Mouse (Mus musculus): Measurements from ENCODE around the gene Telo2.
"Not testable (repeated sequence)": the region's sequence is repeated elsewhere in the genome, so short reads cannot be mapped to it uniquely, and the experiment has no call there.

Telo2 gene

GRCm38 (mm10) chr17:25115664-25116432 lies at the start of gene Telo2:
TSS of gene Telo2 (minus strand) at chr17:25115967.
- peak; percentile 86 to 88 for DNase-seq (ENCODE audit: low spot score in 2 of 2)

GRCm38 (mm10) chr17:25164770-25165169 lies 49.0 kb upstream of the Telo2 start:
- DNase-seq (ENCODE audit: low spot score in 2 of 2) = no peak

DNA sequence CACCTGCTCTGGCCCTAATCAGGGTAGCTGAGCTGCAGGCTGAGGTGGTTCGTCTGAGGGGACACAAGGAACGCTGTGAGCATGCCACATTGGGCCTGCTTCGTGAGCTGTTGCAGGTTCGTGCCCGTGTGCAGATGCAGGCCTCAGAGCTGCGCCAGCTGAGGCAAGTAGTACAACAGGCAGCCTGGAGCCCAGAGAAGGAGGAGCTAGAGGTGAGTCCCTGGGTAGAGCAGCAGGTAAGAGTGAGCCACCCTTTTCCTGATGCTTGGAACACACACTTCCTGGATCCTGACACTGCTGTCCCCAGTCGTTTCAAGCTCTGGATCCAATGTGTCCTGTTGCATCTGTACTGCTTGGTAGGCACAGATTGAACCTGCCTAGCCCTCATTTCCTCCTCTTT lies 47.6 kb upstream of the Telo2 start:
- no peak for DNase-seq (ENCODE audit: low spot score in 2 of 2)

DNA sequence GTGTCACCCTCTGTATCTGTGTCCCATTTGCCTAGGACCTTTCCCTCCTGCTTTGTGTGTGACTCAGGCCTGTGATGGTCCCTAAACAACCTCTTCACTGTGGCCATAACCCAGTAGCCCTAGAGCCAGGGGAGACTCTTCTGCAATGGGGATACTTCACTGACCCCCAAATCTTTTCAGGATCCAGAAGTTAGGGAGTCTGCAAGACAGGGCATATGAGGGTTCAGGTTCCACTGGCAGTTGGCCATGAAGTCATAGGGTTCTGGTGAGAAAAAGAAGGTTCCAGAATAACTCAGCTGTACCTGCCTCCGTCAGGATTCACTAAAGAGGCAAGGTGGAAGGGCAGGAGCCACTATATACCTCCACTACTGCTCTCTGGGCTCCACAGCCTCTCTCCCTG lies 46.4 kb upstream of the Telo2 start, which contains the start of gene Ccdc154:
Gene Ccdc154 (plus strand): TSS at position 301 of the 400 bp plus-strand sequence.
- no peak for DNase-seq (ENCODE audit: low spot score in 2 of 2)

DNA sequence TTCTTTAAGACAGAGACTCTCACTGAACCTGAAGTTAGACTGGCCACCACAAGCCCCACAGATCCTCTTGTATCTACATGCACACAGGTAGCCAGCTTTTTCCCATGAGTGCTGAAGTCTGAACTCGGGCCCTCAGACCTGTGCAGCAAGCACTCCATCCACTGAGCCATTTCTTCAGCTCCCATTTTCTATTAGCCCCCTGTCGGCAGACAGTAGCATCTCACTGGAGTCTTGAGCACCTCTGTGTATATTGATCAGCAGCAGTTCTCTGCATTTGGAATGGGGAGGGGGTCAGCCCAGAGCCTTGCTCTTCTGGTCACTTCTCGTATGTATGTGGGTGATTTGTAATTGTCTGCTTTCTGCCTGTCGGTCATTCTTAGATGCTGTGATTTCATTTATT lies 24.2 kb upstream of the Telo2 start:
- DNase-seq (ENCODE audit: low spot score in 2 of 2) = no peak

DNA sequence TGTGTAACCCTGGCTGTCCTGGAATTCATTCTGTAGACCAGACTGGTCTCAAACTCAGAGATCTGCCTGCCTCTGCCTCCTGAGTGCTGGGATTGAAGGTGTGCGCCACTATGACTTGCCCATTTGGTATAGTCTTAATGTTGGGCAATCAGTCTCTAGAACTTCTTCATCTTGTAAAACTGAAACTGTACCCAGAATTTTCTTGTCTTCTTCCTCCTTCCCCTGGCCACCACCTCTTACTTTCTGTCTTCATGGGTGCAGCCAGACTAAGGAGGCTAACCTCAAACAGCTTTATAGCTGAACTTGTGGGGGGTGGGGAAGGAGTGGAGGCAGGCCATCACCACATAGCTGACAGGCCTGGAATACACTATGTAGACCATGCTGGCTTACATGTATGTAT lies 23.0 kb upstream of the Telo2 start:
- DNase-seq (ENCODE audit: low spot score in 2 of 2) = no peak

DNA sequence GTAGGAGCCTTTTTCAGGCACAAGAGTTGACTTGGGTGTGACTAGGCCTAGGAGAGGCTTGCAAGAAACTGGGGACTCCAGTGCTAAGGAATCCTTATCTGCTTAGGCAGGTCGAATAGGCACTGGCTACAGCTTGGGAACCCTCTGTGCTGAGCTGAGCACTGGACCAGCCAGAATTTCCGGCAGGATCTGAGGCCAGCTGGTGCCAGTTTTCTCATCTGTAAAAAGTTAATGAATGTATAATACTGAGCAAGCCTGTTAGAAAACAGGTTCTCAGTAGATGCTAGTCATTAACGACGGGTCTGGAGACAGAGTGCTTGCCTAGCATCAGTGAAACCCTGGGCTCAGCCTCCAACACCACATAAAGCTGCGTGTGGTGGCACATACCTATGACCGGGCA lies 19.9 kb upstream of the Telo2 start:
- DNase-seq (ENCODE audit: low spot score in 2 of 2) = no peak

DNA sequence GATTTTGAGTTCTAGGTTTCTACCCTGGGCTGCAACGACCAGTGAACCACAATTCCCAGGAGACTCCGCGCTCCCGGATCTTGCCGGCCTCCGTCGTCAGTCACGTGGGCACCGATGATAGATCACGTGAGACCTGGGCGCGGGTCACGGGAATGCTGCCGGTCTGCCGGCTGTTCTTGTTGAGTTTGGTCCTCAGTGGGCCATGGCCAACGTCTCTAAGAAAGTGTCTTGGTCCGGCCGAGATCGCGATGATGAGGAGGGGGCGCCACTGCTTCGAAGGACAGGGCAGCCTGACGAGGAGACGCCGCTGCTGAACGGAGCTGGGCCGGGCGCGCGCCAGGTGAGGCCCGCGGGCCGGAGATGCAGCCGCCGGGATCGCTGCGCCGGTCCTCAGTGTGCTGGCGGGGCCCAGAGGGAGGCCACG lies 17.5 kb upstream of the Telo2 start, which contains the start of gene Clcn7:
Gene Clcn7 (plus strand): TSS at position 117 of the 424 bp plus-strand sequence.
- DNase-seq (ENCODE audit: low spot score in 2 of 2) = peak; percentile 89 to 94

DNA sequence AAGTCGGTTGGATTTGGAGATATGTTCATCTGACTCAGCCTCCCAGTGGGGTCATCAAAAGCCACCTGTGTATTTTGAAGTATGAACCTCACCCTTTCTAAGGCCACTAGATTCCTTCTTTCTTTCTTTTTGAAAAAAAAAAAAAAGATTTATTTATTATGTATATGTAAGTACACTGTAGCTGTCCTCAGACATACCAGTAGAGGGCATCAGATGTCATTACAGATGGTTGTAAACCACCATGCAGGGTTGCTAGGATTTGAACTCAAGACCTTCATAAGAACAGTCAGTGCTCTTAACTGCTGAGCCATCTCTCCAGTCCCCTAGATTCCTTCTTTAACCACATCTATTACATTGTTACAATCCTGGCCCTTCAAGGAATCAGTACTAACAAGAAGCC lies 14.3 kb upstream of the Telo2 start:
- no peak for DNase-seq (ENCODE audit: low spot score in 2 of 2)

- no peak for DNase-seq (ENCODE audit: low spot score in 2 of 2)
These were observed 11.9 kb upstream of the Telo2 start for GRCm38 (mm10) chr17:25127681-25128080.

DNA sequence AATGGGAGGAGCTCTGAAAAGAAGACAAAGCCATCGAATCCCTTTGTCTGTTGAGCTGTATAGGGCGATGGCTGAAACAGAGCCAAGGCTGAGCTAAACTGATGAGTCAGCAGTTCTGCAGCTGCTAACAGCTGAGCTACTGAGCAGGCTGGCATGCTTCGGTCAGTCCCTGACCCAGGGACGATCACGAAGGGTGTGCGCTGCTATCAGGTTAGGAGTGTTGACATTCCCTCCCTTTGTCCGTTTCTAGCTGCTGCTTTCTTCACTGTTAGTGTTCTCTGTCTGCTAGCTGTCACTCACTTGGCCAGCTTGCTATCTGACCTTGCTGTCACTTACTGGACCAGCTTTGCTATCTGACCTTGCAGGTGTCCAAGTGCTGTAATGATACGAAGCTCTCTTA lies 11.3 kb upstream of the Telo2 start:
- no peak for DNase-seq (ENCODE audit: low spot score in 2 of 2)

DNA sequence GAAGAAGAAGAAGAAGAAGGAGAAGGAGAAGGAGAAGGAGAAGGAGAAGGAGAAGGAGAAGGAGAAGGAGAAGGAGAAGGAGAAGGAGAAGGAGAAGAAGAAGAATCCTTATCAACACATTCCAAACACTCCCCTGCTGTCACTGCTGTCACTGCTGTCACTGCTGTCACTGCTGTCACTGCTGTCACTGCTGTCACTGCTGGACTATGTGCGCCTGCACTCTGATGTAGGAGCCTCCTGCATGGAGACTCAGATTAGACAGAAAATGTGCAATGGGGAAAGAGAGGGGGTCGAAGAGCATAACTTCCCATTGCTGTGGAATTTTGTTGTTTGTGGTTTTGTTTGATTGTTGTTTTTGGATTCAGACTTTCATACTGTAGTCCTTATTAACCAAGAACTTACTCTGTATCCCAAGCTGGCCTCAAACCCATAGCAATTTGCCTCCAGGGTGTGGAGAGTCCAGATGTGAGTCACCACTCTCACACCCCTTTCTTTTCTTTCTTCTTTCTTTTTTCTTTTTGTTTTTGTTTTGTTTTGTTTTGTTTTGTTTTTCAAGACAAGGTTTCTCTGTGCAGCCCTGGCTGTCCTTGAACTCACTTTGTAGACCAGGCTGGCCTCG lies 9.8 kb upstream of the Telo2 start:
- DNase-seq (ENCODE audit: low spot score in 2 of 2) = not testable (repeated sequence)

- no peak for DNase-seq (ENCODE audit: low spot score in 2 of 2)
These were observed 8.2 kb upstream of the Telo2 start for GRCm38 (mm10) chr17:25123979-25124378.

DNA sequence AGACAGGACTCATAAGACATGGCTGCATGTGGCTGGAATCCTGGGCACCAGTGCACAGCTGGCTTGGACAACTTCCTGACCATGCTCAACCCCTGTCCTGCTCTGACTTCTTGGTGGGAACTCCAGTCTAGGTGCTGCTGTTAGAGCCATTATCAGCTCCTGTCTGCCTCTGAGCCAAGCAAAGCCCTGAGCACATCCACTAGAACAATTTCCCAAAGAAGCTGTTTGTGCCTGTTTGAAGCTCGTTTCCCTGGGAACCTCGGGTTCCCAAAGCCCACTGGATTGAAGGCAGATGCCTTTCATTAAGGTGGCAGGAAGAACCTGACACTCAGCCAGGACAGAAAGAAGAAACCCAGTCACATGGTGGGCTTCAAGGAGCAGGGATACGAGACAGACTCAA lies 4.6 kb upstream of the Telo2 start, which contains the start of gene Ptx4:
Gene Ptx4 (plus strand): TSS at position 355 of the 400 bp plus-strand sequence.
- DNase-seq (ENCODE audit: low spot score in 2 of 2) = no peak

GRCm38 (mm10) chr17:25117263-25117662 lies 1.5 kb upstream of the Telo2 start:
- no peak for DNase-seq (ENCODE audit: low spot score in 2 of 2)

DNA sequence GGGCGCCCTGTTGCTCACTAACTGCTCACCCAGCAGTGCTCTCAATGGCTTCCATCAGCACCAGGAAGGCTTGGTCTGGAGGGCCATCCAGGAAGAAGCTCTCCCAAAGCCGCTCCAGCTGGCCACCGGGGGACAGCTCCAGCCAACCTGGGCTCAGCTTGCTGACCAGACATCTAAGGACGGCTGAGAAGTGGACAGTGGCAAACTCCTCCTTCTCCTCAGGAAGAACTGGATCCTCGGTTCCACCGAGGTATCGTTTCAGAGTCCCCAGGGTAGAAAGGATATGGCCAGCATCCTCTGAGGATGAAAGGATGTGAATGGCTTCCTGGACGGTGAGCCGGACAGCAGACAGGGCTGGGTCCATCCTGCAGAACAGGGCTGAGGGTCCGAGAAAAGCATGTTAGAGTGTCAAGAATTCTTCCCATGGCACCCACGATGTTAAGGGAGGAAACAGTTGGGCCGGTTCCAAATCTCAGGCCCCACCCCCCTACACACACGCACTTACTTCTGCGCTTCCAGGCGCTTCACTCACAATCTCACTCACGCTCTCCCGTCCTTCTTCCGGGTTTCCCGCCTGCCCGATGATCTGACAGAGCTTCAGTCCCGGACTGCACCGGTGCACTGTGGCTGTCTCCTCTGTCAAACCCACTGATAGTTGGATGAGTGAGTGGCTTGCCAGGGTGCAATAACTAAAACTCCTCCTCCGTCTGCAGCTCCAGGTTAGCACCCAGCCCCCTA lies 690 bp downstream of the Telo2 start:
- no peak for DNase-seq (ENCODE audit: low spot score in 2 of 2)

- no peak for DNase-seq (ENCODE audit: low spot score in 2 of 2)
These were observed 3.4 kb downstream of the Telo2 start for GRCm38 (mm10) chr17:25112423-25112810.

GRCm38 (mm10) chr17:25111739-25112422 lies 3.9 kb downstream of the Telo2 start:
- peak; percentile 28 to 29 for DNase-seq (ENCODE audit: low spot score in 2 of 2)

GRCm38 (mm10) chr17:25111220-25111619 lies 4.5 kb downstream of the Telo2 start:
- DNase-seq (ENCODE audit: low spot score in 2 of 2) = no peak

- no peak for DNase-seq (ENCODE audit: low spot score in 2 of 2)
These were observed 5.2 kb downstream of the Telo2 start for GRCm38 (mm10) chr17:25110590-25110989.

GRCm38 (mm10) chr17:25109578-25109977 lies 6.2 kb downstream of the Telo2 start:
- no peak for DNase-seq (ENCODE audit: low spot score in 2 of 2)

- no peak for DNase-seq (ENCODE audit: low spot score in 2 of 2)
These were observed 8.0 kb downstream of the Telo2 start for GRCm38 (mm10) chr17:25107786-25108185.

All from frontal cortex, postnatal 14 days (tissue).